Mouse (Mus musculus) lung, embryonic 16.5 days (tissue): ENCODE results near the gene Cmtm4. TPM values are rescaled to one million over a fixed set of nuclear protein-coding genes. Genes with fewer than 3 reads are reported as not detected.

ENCODE experiments used
- ATAC-seq: fragments of 200-750 bp; cut with Nextera tagmentation; 2 replicates; pipeline ENCODE4 v1.8.0; 2017; ENCODE audit warnings: low read depth, mild to moderate bottlenecking, moderate library complexity
- H3K27ac ChIP-seq: fragments of 300-500 bp; sonication (generic); 2 replicates; pipeline ENCODE4 v1.5.1; 2014; ENCODE audit warnings: mild to moderate bottlenecking, control low read depth, low read length
- H3K27me3 ChIP-seq: fragments of 300-500 bp; sonication (generic); 2 replicates; pipeline ENCODE4 v1.6.1; 2014; ENCODE audit warnings: low read depth, low read length, mixed read lengths; ENCODE audit not compliant: control insufficient read depth, insufficient read depth
- H3K36me3 ChIP-seq: fragments of 300-500 bp; sonication (generic); 2 replicates; pipeline ENCODE4 v1.6.1; 2014; ENCODE audit warnings: low read length; ENCODE audit not compliant: control insufficient read depth, insufficient read depth
- H3K4me1 ChIP-seq: fragments of 300-500 bp; sonication (generic); replicated peaks from 2 replicates; pipeline ENCODE4 v1.6.1; 2014; ENCODE audit warnings: low read length, mixed read lengths; ENCODE audit not compliant: control insufficient read depth, insufficient read depth
- H3K4me2 ChIP-seq: fragments of 300-500 bp; sonication (generic); 2 replicates; pipeline ENCODE4 v1.6.1; 2014; ENCODE audit warnings: low read depth, low read length, control low read depth
- H3K4me3 ChIP-seq: fragments of 300-500 bp; sonication (generic); 2 replicates; pipeline ENCODE4 v1.5.1; 2014; ENCODE audit warnings: mild to moderate bottlenecking, low read length, control low read depth
- H3K9ac ChIP-seq: fragments of 300-500 bp; sonication (generic); 2 replicates; pipeline ENCODE4 v1.6.1; 2014; ENCODE audit warnings: low read length, control low read depth
- H3K9me3 ChIP-seq: fragments of 300-500 bp; sonication (generic); 2 replicates; pipeline ENCODE4 v1.6.1; 2016; ENCODE audit warnings: low read length; ENCODE audit not compliant: control insufficient read depth
- WGBS: fragments of 180-500 bp; shearing (Covaris S2); extraction: QIAGEN DNeasy Blood & Tissue Kit; methylation state at CpG from one replicate; pipeline ENCODE4 v1.1.7; 2014; 5-methylcytosine and 5-hydroxymethylcytosine counted together
- polyA plus RNA-seq: library from polyadenylated mRNA; unstranded; fragments of >200 nt; fragmentation: Nextera tagmentation; extraction: Ambion mirVana; gene quantifications from 2 replicates; pipeline ENCODE4 v1.2.1, GENCODE M21; 2015

Gene Cmtm4
- 2.5 and 2.6 TPM in 2 replicates for polyA plus RNA-seq

- Histone ChIP-seq H3K4me2 (peak within 1 kb of the TSS; percentile 96), H3K27ac (peak within 1 kb of the TSS; percentile 76), H3K4me3 (peak within 1 kb of the TSS; percentile 85), H3K9ac (peak within 1 kb of the TSS; percentile 95), H3K4me1 (peaks cover 11% of the 10 kb centered on the region), H3K36me3 (no peaks in the 10 kb centered on the region), H3K27me3 (no peaks in the 10 kb centered on the region), H3K9me3 (0 out of 2 replicates have a peak, but pooled peaks cover 4% of the 10 kb centered on the region)
- 2% methylated on average over 24 of the region's 54 CpGs for WGBS
- peak; percentile 87 for ATAC-seq
These were observed at the start of gene Cmtm4 for GRCm38 (mm10) chr8:104395703-104396357. Gene Cmtm4 (minus strand): TSS chr8:104395807.

GRCm38 (mm10) chr8:104445248-104445647, 49.6 kb upstream of the Cmtm4 start:
- 55% methylated on average over 6 of the region's 6 CpGs for WGBS
- Histone ChIP-seq H3K4me3 (no peak overlapping the region), H3K27me3 (no peaks in the 10 kb centered on the region), H3K4me2 (no peak overlapping the region), H3K9me3 (no peaks in the 10 kb centered on the region), H3K9ac (no peak overlapping the region), H3K4me1 (peaks cover 12% of the 10 kb centered on the region), H3K36me3 (no peaks in the 10 kb centered on the region; the same call in 1 of the 2 replicates), H3K27ac (no peak overlapping the region)
- no peak for ATAC-seq

- peak overlapping the region; percentile 87; the same call in 1 of the 2 replicates for H3K4me2 ChIP-seq
- H3K9ac ChIP-seq: no peak overlapping the region; the same call in 1 of the 2 replicates
- peak; percentile 15 for ATAC-seq
- H3K4me1 ChIP-seq: peaks cover 12% of the 10 kb centered on the region
- H3K36me3 ChIP-seq: peaks cover 13% of the 10 kb centered on the region
- WGBS: 63% methylated on average over 7 of the region's 7 CpGs
- no peaks in the 10 kb centered on the region for H3K27me3 ChIP-seq
- no peaks in the 10 kb centered on the region for H3K9me3 ChIP-seq
- H3K27ac ChIP-seq: no peak overlapping the region
- H3K4me3 ChIP-seq: peak overlapping the region; percentile 95
These were observed 47.6 kb upstream of the Cmtm4 start for GRCm38 (mm10) chr8:104443125-104443679.

GRCm38 (mm10) chr8:104442299-104443124, 46.9 kb upstream of the Cmtm4 start, which contains the start of gene Dync1li2:
Gene Dync1li2 (minus strand): TSS chr8:104443047.
- peaks cover 17% of the 10 kb centered on the region for H3K36me3 ChIP-seq
- no peaks in the 10 kb centered on the region for H3K27me3 ChIP-seq
- no peaks in the 10 kb centered on the region for H3K9me3 ChIP-seq
- peak within 1 kb of the TSS; percentile 95 for H3K9ac ChIP-seq
- peak within 1 kb of the TSS; percentile 87 for H3K4me2 ChIP-seq
- peak; percentile 87 for ATAC-seq
- H3K4me3 ChIP-seq: peak within 1 kb of the TSS; percentile 95
- peak within 1 kb of the TSS; percentile 91 for H3K27ac ChIP-seq
- under 1% methylated on average over 75 of the region's 75 CpGs for WGBS
- H3K4me1 ChIP-seq: peaks cover 12% of the 10 kb centered on the region

GRCm38 (mm10) chr8:104441613-104442012, 46.0 kb upstream of the Cmtm4 start:
- Histone ChIP-seq H3K27me3 (no peaks in the 10 kb centered on the region), H3K27ac (no peak overlapping the region), H3K9ac (peak overlapping the region; percentile 95), H3K36me3 (peaks cover 26% of the 10 kb centered on the region), H3K9me3 (no peaks in the 10 kb centered on the region), H3K4me1 (peaks cover 14% of the 10 kb centered on the region), H3K4me2 (peak overlapping the region; percentile 87), H3K4me3 (peak overlapping the region; percentile 95)
- WGBS: 48% methylated on average over 7 of the region's 7 CpGs
- ATAC-seq: no peak

- H3K4me3 ChIP-seq: no peak overlapping the region
- ATAC-seq: no peak
- H3K27me3 ChIP-seq: no peaks in the 10 kb centered on the region
- peaks cover 26% of the 10 kb centered on the region for H3K4me1 ChIP-seq
- H3K4me2 ChIP-seq: no peak overlapping the region
- WGBS: 92% methylated on average over 8 of the region's 8 CpGs
- H3K27ac ChIP-seq: no peak overlapping the region
- H3K36me3 ChIP-seq: peaks cover 32% of the 10 kb centered on the region
- no peak overlapping the region for H3K9ac ChIP-seq
- H3K9me3 ChIP-seq: no peaks in the 10 kb centered on the region
These were observed 43.9 kb upstream of the Cmtm4 start for GRCm38 (mm10) chr8:104439461-104439860.

- WGBS: 87% methylated on average over 13 of the region's 13 CpGs
- no peak overlapping the region for H3K9ac ChIP-seq
- no peak overlapping the region for H3K27ac ChIP-seq
- peaks cover 26% of the 10 kb centered on the region for H3K4me1 ChIP-seq
- no peaks in the 10 kb centered on the region for H3K9me3 ChIP-seq
- H3K4me3 ChIP-seq: no peak overlapping the region
- no peak for ATAC-seq
- peaks cover 41% of the 10 kb centered on the region for H3K36me3 ChIP-seq
- H3K27me3 ChIP-seq: no peaks in the 10 kb centered on the region
- H3K4me2 ChIP-seq: no peak overlapping the region
These were observed 42.0 kb upstream of the Cmtm4 start for GRCm38 (mm10) chr8:104437494-104438135.

GRCm38 (mm10) chr8:104436591-104436990, 41.0 kb upstream of the Cmtm4 start:
- Histone ChIP-seq H3K4me3 (no peak overlapping the region), H3K27me3 (no peaks in the 10 kb centered on the region), H3K36me3 (peaks cover 48% of the 10 kb centered on the region), H3K9ac (peak overlapping the region; percentile 39; the same call in 1 of the 2 replicates), H3K9me3 (no peaks in the 10 kb centered on the region), H3K4me1 (peaks cover 22% of the 10 kb centered on the region), H3K4me2 (no peak overlapping the region), H3K27ac (peak overlapping the region; percentile 84)
- no peak for ATAC-seq
- WGBS: 82% methylated on average over 4 of the region's 4 CpGs
